Mouse (Mus musculus): ENCODE results near the gene Fam114a2.

The Fam114a2 gene

DNA sequence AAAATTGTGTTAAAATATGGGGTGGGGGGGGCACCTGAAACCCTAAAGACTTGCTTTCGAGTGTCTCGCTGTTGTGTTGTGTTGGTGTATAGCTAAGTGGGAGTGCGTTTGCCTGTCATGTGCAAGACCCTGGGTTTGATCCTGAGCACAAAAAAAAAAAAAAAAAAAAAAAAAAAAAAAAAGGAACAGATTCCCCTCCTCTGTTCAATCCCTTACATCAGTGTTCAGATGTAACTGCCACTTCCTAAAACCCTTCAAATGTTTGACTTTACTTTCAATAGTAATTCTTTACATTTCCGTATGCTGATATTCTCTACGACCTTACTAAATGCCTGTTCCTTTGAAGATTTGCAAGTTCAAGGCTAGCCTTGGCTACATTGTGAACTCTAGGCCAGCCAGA is 887 bp upstream of the Fam114a2 start:
- ATAC-seq (ENCODE audit: low TSS enrichment), result no peak

DNA sequence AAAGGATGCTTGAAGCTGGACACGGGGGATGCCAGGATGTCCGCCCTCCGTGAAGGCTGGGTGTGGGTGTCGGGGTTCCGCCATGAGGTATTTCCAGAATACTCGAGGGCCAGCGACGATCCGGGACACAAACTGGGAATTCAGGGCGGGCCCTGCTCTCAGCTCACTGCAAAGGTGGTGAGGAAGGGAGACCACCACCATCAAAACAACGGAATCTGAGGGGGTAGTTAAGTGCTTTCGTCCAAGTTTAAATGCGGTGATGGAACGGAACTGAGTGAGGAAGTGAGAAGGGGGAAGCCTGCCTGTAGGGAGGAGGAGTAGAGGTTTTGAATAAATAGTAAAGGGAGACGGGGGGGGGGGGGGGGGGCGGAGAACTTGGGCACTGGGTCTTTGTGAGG is 333 bp upstream of the Fam114a2 start:
- ATAC-seq (ENCODE audit: low TSS enrichment), result no peak

DNA sequence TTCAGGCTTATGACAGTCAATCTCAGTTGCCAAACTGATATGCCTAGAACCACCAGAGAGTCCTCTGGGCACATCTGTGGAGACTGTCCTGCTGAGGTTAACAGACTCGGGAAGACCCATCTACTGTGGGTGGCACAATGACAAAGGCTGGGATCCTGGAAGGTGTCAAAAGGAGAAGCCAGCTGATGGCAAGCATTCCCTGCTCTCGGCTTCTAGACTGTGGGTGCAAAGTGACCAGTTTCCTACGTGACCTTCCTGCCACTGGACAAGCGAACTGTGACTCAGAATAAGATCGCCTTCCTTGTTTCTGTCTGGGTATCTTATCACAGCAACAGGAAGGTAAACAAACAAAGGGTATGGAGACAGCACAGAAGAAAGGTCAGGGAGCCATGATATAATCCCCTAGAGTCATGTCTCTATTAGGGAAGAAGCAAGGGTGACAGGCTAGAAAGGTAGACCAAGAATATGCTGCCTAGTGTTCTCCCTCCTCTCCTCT is 1.4 kb downstream of the Fam114a2 start:
- ATAC-seq (ENCODE audit: low TSS enrichment), result no peak

DNA sequence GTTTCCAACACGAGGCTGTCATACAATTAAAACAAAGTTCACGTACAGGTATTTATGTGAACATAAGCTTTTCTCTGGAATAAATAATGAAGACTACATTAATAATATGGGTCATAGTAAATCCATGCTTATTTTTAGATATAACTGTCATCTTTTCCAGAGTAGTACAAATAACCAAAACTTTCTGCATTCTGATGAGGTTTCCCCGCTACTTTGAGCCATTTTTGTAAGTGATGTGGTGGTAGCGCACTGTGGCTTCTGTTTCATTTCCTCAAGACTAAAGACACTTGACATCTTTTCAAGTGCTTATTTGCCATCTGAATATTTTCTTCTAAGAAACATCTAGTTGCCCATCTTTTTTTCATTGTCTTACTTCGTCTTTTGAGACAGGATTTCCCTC is 3.2 kb downstream of the Fam114a2 start:
- ATAC-seq (ENCODE audit: low TSS enrichment), result no peak

DNA sequence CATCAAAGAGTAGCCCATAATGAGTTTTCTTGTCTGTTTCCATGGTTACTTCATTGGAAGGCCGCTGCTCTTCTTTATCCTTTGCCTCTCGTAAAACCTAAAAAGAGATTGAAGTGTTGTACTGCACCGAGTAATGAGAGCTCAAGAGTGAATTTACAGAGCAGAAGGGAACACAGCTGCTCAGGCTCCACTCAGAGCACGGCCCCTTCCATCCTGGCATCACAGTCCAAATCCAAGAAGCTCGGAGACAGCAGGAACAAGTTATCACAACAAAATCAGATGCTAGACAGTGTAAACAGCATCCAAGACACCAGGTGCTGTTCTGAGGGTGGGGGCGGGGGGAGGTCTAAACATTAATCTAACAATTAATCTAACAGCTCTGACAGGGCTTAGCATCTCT is 11.5 kb downstream of the Fam114a2 start:
- no peak for ATAC-seq (ENCODE audit: low TSS enrichment)

DNA sequence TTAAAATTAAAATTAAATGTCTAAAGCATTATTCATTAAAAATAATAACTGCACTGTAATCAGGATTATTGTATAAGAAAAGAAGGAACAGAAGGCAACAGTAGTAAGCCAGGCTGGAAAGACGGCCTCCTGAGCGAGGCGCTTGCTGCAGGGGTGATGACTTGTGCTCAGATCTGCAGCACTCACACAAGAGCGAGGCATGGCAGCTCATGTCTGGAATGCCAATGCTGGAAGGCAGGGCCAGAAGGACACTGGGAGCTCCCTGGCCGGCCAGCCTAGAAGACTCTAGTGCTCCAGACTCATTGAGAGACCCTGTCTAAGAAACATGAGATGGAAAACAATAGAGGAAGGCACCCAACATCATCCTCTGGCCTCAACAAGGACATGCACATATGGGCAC is 15.3 kb downstream of the Fam114a2 start:
- ATAC-seq (ENCODE audit: low TSS enrichment), result no peak

DNA sequence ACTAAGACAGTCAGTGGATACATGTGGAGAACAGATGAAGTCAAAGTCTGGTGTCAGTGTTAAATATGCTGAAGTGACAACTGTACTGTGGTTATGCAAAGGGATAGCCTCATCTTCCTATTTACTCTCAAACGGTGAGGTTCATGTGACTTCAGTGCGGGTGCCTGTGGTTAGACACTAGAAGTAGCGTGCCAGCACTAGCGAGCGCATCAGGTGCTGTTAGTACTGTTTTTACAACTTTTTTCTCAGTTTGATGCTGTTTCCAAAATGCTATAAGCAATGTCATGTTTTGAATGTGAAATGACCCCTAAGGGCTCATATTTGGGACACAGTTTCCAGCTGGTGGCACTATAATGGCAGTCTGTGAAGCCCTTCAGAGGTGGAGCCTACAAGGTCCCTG is 20.2 kb downstream of the Fam114a2 start:
- no peak for ATAC-seq (ENCODE audit: low TSS enrichment)

DNA sequence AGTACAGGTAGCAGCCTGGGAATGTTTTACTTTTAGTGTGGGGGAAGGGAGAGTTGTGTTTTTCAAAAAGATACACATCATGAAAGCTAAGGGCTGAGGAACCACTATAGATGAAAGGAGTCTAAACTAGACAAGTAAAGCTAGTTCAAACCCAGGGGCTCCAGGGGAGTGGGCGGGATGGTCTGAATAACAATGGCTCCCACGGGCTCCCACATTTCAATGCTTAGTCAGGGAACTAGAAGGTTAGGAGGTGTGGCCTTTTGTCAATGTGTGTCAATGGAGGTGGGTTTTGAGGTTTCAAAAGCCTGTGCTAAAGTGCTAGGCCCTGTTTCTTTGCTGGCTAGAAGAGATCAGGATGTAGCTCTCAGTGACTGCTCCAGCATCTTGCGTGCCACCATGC is 20.7 kb downstream of the Fam114a2 start:
- ATAC-seq (ENCODE audit: low TSS enrichment), result no peak

DNA sequence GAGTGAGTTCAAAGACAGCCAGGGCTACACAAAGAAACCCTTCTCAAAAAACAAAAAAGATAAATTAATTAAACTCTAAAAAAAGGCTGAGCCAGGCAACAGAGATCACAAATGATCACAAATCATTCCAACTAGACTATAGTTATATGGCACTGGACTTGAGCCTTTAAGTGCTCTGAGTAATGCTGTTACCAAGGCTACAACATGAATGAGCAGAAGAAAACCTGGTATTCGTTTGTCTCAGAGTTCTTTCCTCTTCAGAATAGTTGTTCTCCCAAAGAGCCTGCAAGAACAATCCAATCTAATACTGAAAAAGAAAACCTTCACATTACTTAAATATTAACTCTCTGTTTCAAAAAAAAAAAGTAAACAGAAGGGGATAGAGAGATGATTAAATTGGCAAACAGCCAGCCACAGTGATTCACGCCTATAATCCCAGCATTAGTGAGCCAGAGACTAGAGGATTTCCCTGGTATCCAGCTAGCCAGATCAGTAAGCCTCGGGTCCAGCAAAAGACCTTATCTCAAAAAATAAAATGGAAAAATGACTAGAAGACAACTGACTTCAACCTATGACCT is 21.9 kb downstream of the Fam114a2 start:
- ATAC-seq (ENCODE audit: low TSS enrichment), result no peak

DNA sequence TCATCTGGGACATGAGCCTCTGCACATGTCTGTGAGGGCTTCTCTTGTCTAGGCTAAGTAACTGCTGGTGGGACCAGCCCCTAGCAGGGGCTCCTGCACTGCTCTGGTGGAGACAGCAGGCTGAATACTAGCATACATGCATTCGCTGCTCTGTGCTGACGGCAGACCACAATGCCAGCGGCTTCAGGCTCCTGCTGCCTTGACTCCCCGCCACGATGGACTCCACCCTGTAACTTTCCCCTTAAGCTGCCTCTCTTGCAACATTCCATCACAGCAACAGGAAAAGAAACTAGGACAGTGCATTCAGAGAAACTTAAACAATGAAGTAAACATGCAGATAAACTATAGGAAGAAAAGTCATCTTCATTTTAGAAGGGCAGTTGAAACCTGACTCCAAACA is 30.0 kb downstream of the Fam114a2 start:
- no peak for ATAC-seq (ENCODE audit: low TSS enrichment)

DNA sequence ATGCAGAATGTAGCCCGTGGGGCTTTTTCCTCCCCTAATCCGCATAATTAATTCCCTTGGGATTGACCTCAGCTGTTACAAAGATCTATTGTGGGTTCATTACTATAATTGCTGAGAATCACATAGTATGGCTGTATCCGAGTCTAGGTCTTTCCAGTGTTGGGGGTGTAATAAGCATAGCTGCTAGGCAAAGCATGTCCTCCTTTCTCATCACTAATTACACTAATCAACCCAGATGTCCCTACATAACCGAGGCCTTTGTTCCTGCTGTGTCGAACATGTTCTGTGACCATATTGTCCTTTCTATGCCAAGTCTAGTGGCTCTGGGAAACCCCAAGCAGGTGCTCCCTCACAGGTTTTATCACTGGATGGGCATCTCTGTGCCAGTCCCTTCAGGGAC is 40.3 kb downstream of the Fam114a2 start:
- no peak for ATAC-seq (ENCODE audit: low TSS enrichment)

DNA sequence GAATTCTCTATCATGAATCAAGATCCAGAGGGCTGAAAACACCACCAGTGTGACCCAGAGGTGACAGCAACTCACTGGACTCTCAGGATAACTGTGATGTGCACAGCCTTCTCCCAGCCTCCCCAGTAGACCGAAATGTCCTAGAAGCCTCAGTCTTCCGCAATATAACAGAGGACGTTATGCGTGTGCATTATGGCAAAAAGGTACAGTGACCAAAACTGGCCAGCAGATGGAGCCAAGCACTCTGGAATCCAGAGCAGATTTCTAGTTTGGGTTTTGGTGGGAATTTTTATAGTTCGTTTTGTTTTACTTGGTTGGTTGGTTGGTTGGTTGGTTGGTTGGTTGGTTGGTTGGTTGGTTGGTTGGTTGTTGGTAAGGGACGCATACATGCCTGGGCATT is 43.3 kb downstream of the Fam114a2 start:
- no peak for ATAC-seq (ENCODE audit: low TSS enrichment)

DNA sequence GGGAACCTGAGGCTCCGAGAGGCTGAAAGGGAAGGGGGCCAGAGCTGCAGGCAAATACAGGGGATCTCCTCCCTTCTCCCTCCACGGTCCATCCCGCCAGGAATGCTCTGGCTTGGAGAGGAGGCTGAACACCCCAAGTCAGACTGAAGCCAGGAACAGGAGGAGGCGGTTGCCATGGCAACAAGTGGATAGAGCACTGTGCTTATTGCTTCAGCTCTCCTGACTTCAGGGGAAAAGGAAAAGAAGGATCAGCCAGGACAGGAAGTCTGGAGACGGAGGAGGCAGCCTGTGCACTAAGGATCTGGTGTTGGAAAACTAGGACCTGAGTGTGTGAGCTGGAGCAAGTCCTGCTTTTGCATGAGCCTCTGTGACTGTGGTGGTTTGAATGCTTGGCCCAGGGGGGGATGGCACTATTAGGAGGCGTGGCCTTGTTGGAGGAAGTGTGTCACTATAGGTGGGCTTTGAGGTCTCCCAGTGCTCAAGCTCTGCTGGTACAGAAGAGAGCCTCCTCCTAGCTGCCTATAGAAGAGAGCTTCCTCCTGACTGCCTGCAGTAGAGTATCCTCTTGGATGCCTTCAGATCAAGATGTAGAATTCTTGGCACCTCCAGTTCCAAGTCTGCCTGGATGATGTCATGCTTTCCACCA is 44.0 kb downstream of the Fam114a2 start:
- ATAC-seq (ENCODE audit: low TSS enrichment), result peak; percentile 75

DNA sequence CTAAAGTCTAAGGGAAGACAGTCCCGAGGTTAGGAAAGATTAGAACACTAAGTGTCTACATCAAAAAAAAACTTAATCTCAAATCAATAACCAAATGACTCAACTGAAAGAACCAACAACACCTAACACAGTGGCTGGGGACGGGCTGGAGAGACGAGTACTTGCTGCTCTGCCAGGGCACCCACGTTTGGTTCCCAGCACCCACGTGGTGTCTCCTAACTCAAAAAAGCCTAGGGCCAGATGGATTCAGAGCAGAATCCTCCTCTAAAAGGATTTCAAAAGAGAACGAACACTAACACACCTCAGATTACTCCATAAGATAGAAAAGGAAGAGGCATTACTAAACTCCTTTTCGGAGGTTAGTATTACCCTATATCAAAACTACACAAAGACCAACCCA is 47.4 kb downstream of the Fam114a2 start:
- peak; percentile 60 for ATAC-seq (ENCODE audit: low TSS enrichment)

DNA sequence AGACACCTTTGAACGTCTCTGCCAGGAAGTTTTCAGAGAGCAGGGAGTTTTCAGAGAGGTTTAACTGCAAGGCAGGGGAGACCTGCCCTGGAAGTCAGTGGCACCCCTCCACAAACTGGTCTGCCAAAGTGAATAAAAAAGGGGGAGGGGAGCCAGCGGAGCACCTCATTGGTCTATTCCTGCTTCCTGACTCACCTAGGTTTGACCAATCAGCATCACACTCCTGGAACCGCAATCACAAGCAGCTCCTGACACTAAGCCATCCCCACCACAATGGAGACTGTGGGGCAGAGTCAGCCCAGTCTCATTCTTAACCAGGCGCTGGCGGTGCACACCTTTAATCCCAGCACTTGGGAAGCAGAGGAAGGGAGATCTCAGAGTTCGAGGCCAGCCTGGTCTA is 48.4 kb downstream of the Fam114a2 start:
- no peak for ATAC-seq (ENCODE audit: low TSS enrichment)

DNA sequence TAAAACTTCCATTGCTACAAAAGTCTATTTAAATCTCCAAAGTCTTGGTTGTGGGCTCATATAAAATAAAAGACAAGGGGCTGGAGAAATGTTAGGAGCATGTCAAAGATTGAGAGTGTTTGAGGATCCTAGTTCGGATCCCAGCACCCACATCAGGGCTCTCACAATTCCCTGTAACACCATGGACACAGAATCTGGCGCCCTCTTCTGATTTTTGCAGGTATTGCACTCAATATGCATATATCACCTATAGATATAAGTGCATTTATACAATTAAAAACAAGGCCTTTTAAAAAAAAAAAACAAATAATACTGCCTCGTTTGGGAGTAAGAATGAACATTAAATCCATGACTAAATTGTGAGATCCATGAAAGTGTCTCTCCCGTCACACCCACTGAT is 49.7 kb downstream of the Fam114a2 start:
- ATAC-seq (ENCODE audit: low TSS enrichment), result no peak

DNA sequence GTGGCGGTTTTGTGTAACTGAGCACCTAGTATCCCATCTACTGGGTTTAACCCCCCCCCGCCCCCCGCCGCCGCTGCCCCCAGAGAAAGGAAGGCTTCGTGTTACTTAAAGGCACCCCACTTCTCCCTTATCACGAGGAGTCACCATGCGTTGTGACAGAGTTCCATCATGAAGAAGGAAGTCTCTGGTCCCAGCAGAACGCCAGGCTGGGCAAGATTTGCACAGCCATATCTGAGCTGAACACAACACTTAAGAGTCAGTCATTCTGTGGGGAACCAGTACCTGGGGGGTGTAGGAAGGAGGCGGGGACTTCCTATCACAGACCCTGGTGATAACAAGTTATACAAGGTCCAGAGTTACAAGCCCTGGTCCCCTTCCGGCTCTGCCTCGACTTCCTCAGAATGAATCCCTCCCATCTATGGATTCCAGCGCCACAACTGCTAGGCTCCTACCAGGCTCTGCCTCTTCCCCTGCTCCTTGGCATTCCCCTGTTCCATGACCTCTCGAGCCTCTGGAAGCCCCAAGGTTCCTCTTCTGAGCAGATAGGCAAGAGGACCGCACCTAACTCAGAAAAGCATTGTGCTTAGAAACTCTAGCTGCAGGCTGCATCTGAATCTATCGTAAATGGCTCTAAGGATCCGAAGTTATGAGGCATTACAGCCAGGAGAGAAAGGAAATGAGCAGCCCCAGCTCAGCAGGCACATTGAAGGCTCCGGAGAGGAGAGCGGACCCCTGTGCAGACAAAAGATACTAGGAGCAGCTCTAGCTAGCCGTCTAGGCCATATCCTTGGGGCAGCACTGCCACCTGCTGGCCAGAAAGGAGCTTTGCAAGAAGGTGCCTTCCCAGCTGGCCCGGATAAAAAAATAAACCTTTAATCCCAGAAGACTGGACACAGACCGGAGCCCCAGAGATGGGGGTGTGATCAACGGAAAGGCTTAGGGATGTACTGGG is 51.0 kb downstream of the Fam114a2 start:
- ATAC-seq (ENCODE audit: low TSS enrichment), result peak; percentile 64

DNA sequence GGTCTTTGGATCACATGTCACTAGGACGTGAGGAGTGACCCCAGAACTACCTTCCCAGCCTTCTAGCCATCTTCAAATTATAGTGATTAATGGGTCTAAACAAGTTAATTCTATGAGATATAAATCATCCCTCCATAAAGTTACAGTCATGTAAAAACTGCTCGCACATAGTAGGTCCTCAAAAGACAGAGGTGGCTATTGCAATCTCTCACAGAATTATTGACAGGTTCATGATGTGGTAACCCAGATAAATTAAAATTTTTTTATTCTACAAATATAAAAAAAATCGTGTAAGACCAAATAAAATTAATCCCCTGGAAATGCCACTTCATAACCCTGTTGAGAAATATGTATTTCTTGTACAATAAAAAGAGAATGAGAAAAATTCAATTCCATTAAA is 52.6 kb downstream of the Fam114a2 start:
- ATAC-seq (ENCODE audit: low TSS enrichment), result no peak

DNA sequence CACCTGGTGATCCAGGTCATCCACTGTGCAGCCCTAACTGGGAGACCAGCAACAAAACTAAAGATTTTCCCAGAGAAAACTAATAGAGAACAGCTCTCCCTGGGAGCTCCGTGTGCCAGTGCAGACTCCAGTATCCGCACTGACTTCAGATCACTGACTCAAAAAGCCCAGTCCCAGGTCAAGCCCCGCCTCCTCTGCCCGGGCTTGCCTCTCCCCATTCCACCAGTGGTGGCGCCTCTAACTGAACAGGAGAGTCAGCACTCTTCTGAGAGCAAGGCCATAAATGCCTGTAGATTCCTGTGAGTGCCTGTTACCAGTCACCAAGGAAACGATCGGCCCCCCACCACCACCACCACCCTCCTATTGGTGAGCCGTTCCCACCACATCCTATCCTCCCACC is 53.4 kb downstream of the Fam114a2 start:
- ATAC-seq (ENCODE audit: low TSS enrichment), result no peak

DNA sequence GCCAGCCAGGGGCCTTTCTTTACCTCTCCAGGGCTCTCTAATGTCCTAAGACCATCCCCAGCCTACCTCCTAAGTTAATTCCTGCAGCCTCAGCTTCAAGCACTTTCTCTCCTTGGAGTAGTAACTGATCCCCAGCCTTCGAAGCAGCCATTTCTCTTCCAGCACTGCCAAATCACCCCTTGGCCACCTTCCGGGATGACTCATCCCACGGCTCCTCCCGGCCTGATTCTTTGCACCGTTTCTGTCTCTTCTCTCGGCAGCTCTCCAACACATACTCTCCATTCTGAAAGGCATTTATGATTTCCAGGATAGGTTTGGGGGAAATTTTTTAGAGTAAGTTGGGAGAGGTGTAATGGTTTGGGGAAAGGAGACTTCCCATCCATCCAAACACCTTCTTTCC is 58.7 kb downstream of the Fam114a2 start:
- peak; percentile 94 for ATAC-seq (ENCODE audit: low TSS enrichment)

DNA sequence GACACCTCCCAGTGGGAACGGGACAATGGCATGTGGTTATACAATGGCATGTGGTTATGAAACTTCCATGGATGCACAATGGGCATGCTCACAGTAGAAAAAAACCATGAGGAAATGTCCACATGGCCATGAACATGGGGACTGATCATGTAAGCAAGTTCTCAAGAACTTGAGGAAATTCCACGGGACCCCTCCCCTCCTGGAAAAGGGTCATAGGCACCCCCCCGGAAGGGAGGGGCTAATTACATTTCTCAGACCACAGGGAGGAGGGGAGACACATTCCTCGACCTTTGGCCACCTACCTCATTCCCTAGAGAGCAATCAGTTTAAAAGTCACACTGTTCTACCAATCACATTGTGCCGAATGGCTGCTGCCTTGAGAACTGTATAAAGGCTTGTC is 64.0 kb downstream of the Fam114a2 start:
- ATAC-seq (ENCODE audit: low TSS enrichment), result no peak

DNA sequence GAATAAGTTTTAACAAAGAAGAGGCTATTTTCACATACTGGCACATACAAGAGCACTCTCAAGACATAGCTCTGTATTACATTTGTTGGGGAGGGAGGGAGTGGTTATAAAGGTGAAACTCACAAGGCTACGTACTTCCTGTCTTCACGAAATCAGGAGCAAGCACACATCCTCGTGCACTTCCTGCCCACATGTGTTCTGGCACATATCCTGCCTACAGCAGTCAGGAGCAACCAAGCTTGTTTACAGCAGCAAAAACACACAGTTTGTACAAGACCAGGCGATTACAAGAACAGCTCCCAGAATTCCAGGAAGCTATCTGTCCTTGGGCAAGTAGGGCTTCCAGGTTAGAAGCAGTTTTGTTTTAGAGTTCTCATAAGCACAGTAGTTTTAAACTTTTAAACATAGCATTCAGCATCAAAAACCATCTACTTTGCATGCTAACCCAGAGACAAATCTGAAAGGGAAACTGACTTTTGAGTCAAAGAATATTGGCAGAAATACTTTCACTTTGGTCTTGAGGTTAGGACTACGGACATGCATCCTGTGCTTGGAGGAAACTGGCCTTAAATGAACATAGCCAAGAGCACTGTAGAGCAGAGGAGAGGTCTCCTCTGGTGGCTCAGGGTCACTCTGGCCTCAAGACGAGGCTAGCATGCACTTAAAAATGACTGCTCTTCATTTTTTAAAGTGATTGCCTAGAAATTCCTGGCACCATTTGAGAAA is 73.0 kb downstream of the Fam114a2 start:
- no peak for ATAC-seq (ENCODE audit: low TSS enrichment)
